Mouse (Mus musculus): ENCODE measurements at regions not wholly inside any gene's neighbourhood (a gene's known extent, or its start where the extent isn't known, plus 50 kb on each side); places are given as distances from the start of the nearest gene placed in this dataset.
A peak's percentile ranks its signal among the peaks of the same experiment; 100 is the strongest.

- no peak for DNase-seq
Measured at GRCm38 (mm10) chr3:10697698-10698452, 362.4 kb upstream of the Gm38303 start.

DNA sequence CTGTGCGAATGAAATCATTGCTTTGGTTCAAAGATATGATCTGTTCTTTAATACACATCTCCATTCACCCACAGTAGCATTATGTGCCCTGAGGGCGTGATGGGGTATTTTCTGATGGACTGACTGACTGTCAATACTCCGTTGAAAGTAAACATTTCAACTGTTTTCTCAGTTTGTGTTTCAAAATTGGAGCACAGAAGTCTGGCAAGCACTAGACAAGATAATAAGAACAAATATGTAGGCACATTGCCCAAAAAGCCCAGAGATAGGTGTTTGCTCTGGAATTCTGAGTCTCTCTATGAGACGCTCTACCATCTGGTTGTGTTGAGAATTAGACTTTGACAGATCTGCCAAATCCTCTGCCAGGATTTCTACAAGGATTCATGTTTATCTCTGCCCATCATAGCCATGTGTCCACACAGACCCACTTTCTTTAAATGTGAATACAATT, 350.0 kb upstream of the Gm38303 start:
- no peak for DNase-seq

- peak; percentile 13 for DNase-seq
Measured at GRCm38 (mm10) chr3:10684885-10685500, 349.5 kb upstream of the Gm38303 start.

GRCm38 (mm10) chr3:10681938-10682337, 346.5 kb upstream of the Gm38303 start:
- DNase-seq, result no peak

DNA sequence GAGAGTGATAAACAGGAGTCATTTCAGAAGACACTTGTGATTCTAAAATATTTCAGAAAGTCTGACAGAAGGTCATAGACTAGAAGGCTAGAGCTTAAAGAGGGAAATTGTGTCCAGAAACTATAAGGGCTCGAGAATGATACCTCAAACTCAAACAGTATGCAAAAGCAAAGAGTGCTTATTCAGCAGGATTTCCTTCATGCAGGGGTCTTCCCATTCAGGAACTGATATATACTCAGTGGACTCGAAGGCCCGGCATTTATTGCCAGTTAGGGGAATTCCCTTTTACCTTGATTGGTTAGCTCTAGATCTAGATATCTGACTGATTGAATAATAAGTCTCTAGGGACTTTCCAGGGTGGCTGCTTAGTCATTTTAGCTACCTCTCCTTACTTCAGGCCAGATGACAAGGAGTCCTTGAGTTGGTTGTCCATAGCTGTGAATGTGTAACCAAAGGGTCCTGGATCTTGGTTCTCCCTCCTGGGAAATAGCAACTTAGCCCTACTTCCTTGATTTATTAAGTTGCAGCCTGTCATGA, 312.6 kb upstream of the Gm38303 start:
- no peak for DNase-seq
